Mouse (Mus musculus) thymus, adult 2 months (tissue): ENCODE results near the gene Ercc1.

Experiments
- CTCF ChIP-seq: fragments of 200-500 bp; IDR thresholded peaks from 2 replicates; pipeline ENCODE4 v1.5.1; 2012; ENCODE audit warnings: mild to moderate bottlenecking, control low read depth, low read length, moderate library complexity, borderline replicate concordance; ENCODE audit not compliant: control insufficient read depth, poor library complexity, insufficient read depth; ENCODE audit errors: extremely low read depth
- POLR2A ChIP-seq: fragments of 200-500 bp; IDR thresholded peaks from 2 replicates; pipeline ENCODE4 v1.6.1; 2012; ENCODE audit warnings: mild to moderate bottlenecking, low read length, control low read depth, moderate library complexity; ENCODE audit not compliant: control insufficient read depth, poor library complexity, insufficient read depth; ENCODE audit errors: extremely low read depth

DNA sequence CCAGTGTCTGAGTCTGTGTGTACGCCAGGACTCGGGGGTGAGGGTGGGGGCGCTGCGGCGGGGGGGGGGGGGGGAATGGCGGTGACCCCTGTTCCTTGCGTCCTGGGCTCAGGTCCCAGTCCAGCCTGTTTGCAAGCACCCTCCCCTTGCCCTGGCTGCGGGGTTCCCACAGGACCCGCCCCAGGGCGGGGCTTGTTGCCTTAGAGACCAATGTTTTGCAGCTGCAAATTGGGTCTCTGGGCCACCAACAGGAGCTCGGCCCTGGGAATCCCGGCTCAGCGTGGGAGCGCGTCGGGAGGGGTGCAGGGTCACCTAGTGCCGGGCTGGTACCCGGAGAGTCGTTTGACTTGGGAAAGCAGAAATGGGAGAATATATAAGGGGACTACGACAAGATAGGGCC lies 18.2 kb upstream of the Ercc1 start:
- TF ChIP-seq POLR2A (no peak), CTCF (no peak)
